Mouse (Mus musculus) spleen, embryonic (tissue): ENCODE results near the gene Evx2.

Experiments used
- CTCF ChIA-PET: fragments of 350-600 bp; sonication (Branson Sonifier 250); formaldehyde crosslinking; loops from one replicate; lab custom pipeline; 2022; lab: Charles Lee

Evx2 gene

GRCm38 (mm10) chr2:74683471-74683951 lies 24.2 kb upstream of the Evx2 start:
- CTCF ChIA-PET = no interaction called here

- CTCF ChIA-PET = no interaction called here
Observed at GRCm38 (mm10) chr2:74682796-74683195, 23.4 kb upstream of the Evx2 start.

- CTCF ChIA-PET = no interaction called here
Observed at GRCm38 (mm10) chr2:74681594-74682531, 22.5 kb upstream of the Evx2 start.

- CTCF ChIA-PET = interaction anchor here (0.6 kb wide), 1 partner anchor 24 kb away, joined by 6 read pairs; no protein-coding TSS in a partner anchor
Observed at GRCm38 (mm10) chr2:74680561-74681398, 21.4 kb upstream of the Evx2 start.

GRCm38 (mm10) chr2:74679980-74680379 lies 20.6 kb upstream of the Evx2 start:
- CTCF ChIA-PET = interaction anchor here (0.6 kb wide), 1 partner anchor 23 kb away, joined by 6 read pairs; no protein-coding TSS in a partner anchor

- CTCF ChIA-PET = no interaction called here
Observed at GRCm38 (mm10) chr2:74679596-74679971, 20.2 kb upstream of the Evx2 start.

- CTCF ChIA-PET = no interaction called here
Observed at GRCm38 (mm10) chr2:74678891-74679595, 19.7 kb upstream of the Evx2 start, which contains the start of gene Hoxd11. Hoxd11 (plus strand) TSS chr2:74679557.

- CTCF ChIA-PET = interaction anchor here (0.5 to 0.7 kb wide), 2 partner anchors 13 to 755 kb away, joined by 3 to 4 read pairs; no protein-coding TSS in a partner anchor
Observed at GRCm38 (mm10) chr2:74677106-74677505, 17.7 kb upstream of the Evx2 start.

- CTCF ChIA-PET = interaction anchor here (0.5 to 0.7 kb wide), 2 partner anchors 12 to 754 kb away, joined by 3 to 4 read pairs; no protein-coding TSS in a partner anchor
Observed at GRCm38 (mm10) chr2:74676376-74677052, 17.2 kb upstream of the Evx2 start.

GRCm38 (mm10) chr2:74675666-74676282 lies 16.4 kb upstream of the Evx2 start:
- CTCF ChIA-PET = no interaction called here

- CTCF ChIA-PET = interaction anchor here (0.6 kb wide), 1 partner anchor 25 kb away, joined by 6 read pairs; no protein-coding TSS in a partner anchor
Observed at GRCm38 (mm10) chr2:74674881-74675665, 15.7 kb upstream of the Evx2 start, which contains the start of gene Hoxd12. Hoxd12 (plus strand) TSS chr2:74675013.

GRCm38 (mm10) chr2:74673835-74674425 lies 14.6 kb upstream of the Evx2 start:
- CTCF ChIA-PET = no interaction called here

GRCm38 (mm10) chr2:74672481-74673362 lies 13.4 kb upstream of the Evx2 start:
- CTCF ChIA-PET = no interaction called here

- CTCF ChIA-PET = no interaction called here
Observed at GRCm38 (mm10) chr2:74671847-74672246, 12.5 kb upstream of the Evx2 start.

GRCm38 (mm10) chr2:74670632-74671188 lies 11.4 kb upstream of the Evx2 start:
- CTCF ChIA-PET = interaction anchor here (0.6 kb wide), 1 partner anchor 16 kb away, joined by 3 read pairs; no protein-coding TSS in a partner anchor

- CTCF ChIA-PET = interaction anchor here (0.8 kb wide), 1 partner anchor 18 kb away, joined by 3 read pairs; no protein-coding TSS in a partner anchor
Observed at GRCm38 (mm10) chr2:74669650-74670235, 10.4 kb upstream of the Evx2 start.

- CTCF ChIA-PET = interaction anchor here (0.8 kb wide), 1 partner anchor 17 kb away, joined by 3 read pairs; no protein-coding TSS in a partner anchor
Observed at GRCm38 (mm10) chr2:74669230-74669578, 9.8 kb upstream of the Evx2 start.
